Mouse (Mus musculus) limb, embryonic 11.5 days (tissue): ENCODE data around the gene Txnrd3. TPM values are rescaled to one million over a fixed set of nuclear protein-coding genes. Genes with fewer than 3 reads are reported as not detected.
A peak's percentile ranks its signal among the peaks of the same experiment; 100 is the strongest.

Experiments
- ATAC-seq: fragments of 200-750 bp; cut with Nextera tagmentation; 2 replicates; pipeline ENCODE4 v1.8.0; 2017; ENCODE audit warnings: low read depth; ENCODE audit not compliant: insufficient number of reproducible peaks, low FRiP score, low TSS enrichment
- DNase-seq: peaks from one replicate; pipeline ENCODE4 v3.0.0-alpha.2; 2015; ENCODE audit warnings: low spot score
- H3K27ac ChIP-seq: fragments of 300-500 bp; sonication (generic); replicated peaks from 2 replicates; pipeline ENCODE4 v1.5.1; 2014; ENCODE audit warnings: low read depth, mild to moderate bottlenecking, low read length
- H3K27me3 ChIP-seq: fragments of 300-500 bp; sonication (generic); 2 replicates; pipeline ENCODE4 v1.6.1; 2014; ENCODE audit warnings: mild to moderate bottlenecking, low read length, mixed read lengths; ENCODE audit not compliant: control insufficient read depth, insufficient read depth
- H3K36me3 ChIP-seq: fragments of 300-500 bp; sonication (generic); 2 replicates; pipeline ENCODE4 v1.6.1; 2014; ENCODE audit warnings: mild to moderate bottlenecking, low read length, moderate library complexity, mixed read lengths; ENCODE audit not compliant: control insufficient read depth, insufficient read depth
- H3K4me1 ChIP-seq: fragments of 300-500 bp; sonication (generic); 2 replicates; pipeline ENCODE4 v1.6.1; 2014; ENCODE audit warnings: low read length, mixed read lengths; ENCODE audit not compliant: control insufficient read depth, insufficient read depth
- H3K4me2 ChIP-seq: fragments of 300-500 bp; sonication (generic); 2 replicates; pipeline ENCODE4 v1.6.1; 2014; ENCODE audit warnings: low read depth, mild to moderate bottlenecking, moderate library complexity; ENCODE audit not compliant: severe bottlenecking
- H3K4me3 ChIP-seq: fragments of 300-500 bp; sonication (generic); 2 replicates; pipeline ENCODE4 v1.5.1; 2014; ENCODE audit warnings: low read depth, low read length
- H3K9ac ChIP-seq: fragments of 300-500 bp; sonication (generic); 2 replicates; pipeline ENCODE4 v1.6.1; 2014; ENCODE audit warnings: mild to moderate bottlenecking, low read length
- H3K9me3 ChIP-seq: fragments of 300-500 bp; sonication (generic); 2 replicates; pipeline ENCODE4 v1.6.1; 2016; ENCODE audit warnings: low read length; ENCODE audit not compliant: control insufficient read depth
- WGBS: fragments of 180-500 bp; shearing (Covaris S2); extraction: QIAGEN DNeasy Blood & Tissue Kit; methylation state at CpG from one replicate; pipeline ENCODE4 v1.1.7; 2014; 5-methylcytosine and 5-hydroxymethylcytosine counted together
- polyA plus RNA-seq: library from polyadenylated mRNA; unstranded; fragments of >200 nt; fragmentation: Nextera tagmentation; extraction: Ambion mirVana; gene quantifications from 2 replicates; pipeline ENCODE4 v1.2.1, GENCODE M21; 2014

Txnrd3 gene
- polyA plus RNA-seq, 1 experiment from 2014 or later = 9.0 TPM

DNA sequence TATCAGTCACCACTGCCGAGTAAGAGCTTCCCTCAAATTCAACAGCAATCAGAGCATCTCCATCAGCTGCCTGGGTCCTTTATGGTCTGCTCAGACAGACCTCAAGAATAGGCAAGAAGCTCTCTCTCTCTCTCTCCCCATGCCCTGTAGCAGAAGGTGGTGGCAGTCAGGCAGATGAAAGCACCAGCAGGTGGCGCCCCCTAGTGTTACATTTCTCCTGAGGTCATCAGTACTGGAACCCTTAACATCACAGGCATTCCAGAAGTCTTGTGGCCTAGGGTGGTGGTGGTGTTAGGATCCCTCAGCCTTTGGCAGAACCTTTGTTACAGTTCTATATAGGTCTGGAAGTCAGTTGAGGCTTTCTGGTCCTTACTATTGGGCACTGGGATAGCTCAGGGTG, 4.8 kb upstream of the Txnrd3 start:
- WGBS = 38% methylated on average over 2 of the region's 2 CpGs
- Histone ChIP-seq H3K36me3 (no peaks in the 10 kb centered on the region), H3K27me3 (no peaks in the 10 kb centered on the region), H3K9me3 (no peaks in the 10 kb centered on the region), H3K4me1 (no peaks in the 10 kb centered on the region), H3K4me3 (no peak overlapping the region), H3K27ac (no peak overlapping the region), H3K9ac (no peak overlapping the region), H3K4me2 (no peak overlapping the region)
- DNase-seq = peak; percentile 60
- ATAC-seq = no peak

DNA sequence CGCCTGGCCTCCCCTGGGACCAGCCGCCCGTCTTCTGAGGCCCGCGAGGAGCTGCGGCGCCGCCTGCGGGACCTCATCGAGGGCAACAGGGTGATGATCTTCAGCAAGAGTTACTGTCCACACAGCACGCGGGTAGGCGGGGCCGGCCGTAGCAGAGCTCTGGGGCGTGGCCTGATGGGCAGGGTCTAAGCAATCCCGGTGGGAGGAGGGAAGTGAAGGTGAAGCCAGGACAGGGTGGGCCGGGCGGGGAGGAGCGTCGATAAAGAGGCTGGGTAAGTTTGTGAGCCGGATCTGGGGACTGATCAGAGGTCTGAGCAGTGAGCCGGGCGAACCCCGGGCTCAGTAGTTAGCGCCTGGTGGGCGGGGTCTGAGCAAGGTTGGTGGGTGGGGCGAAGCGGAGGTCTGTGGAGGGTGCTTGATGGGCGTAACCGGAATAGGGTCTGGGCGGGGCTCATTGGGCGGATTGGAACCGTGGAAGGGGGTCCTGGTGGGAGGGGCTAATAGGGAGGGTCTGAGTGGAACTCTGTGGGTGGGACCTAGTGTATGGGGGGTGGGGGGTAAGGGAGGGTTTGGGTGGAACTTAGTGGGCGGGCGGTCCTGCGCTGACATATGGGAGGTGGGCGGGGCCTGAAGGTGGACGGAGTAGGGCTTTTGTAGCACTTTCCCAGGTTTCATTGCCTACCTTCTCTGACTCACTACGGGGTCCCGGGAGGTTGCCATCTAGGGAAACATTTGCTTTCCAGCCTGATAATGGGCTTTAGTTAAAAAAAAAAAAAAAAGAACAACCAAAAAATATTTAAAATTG, 685 bp downstream of the Txnrd3 start:
- Histone ChIP-seq H3K4me3 (peak overlapping the region; percentile 59), H3K9me3 (no peaks in the 10 kb centered on the region), H3K27ac (peak overlapping the region; percentile 68), H3K36me3 (no peaks in the 10 kb centered on the region), H3K9ac (peak overlapping the region; percentile 64), H3K4me1 (no peaks in the 10 kb centered on the region), H3K27me3 (no peaks in the 10 kb centered on the region), H3K4me2 (peak overlapping the region; percentile 87)
- under 1% methylated on average over 41 of the region's 41 CpGs for WGBS
- ATAC-seq (peak; percentile 95), DNase-seq (peak; percentile 94)

DNA sequence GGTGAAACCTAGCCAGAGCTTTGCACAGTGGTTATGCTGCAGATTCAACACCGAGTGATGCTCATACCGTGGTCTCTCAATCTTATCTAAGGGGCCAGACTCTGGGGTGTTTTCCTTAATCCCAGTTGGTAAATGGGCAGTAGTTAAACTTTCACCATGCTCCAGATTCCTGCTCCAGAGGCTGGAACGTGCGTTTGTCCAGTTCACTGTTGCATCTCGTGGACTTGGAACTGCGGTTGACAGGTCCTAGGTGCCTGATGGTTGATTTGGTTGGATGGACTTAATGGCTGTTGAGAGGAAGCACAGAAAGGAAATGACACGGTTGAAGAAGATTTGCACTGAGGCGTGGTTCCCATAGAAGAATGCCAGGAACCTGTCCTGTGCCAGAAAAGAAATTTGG, 6.1 kb downstream of the Txnrd3 start:
- DNase-seq = no peak
- no peak overlapping the region for H3K27ac ChIP-seq
- H3K36me3 ChIP-seq = no peaks in the 10 kb centered on the region
- no peak for ATAC-seq
- no peaks in the 10 kb centered on the region for H3K9me3 ChIP-seq
- no peak overlapping the region for H3K4me3 ChIP-seq
- H3K4me2 ChIP-seq = no peak overlapping the region
- H3K27me3 ChIP-seq = no peaks in the 10 kb centered on the region
- H3K4me1 ChIP-seq = no peaks in the 10 kb centered on the region
- H3K9ac ChIP-seq = no peak overlapping the region
- 92% methylated on average over 8 of the region's 8 CpGs for WGBS

DNA sequence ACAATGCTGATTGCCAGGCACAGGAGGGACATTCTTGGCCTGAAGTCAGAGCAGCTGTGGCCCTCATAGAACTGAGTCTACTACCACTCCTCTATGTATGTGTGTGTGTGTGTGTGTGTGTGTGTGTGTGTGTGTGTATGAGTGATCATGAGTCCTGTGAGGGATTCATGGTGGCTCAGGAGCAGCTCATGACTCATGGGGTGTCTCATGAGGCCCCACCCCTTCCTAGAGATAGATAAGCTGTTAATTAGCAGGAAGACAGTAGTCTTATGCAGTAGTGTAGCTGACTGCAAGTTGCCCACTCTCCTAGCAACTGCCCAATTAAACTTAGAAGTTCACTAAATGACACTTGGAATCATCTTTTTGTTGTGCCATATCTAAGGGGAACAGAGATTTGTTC, 8.0 kb downstream of the Txnrd3 start:
- ATAC-seq (no peak), DNase-seq (no peak)
- Histone ChIP-seq H3K9ac (no peak overlapping the region), H3K36me3 (no peaks in the 10 kb centered on the region), H3K27ac (no peak overlapping the region), H3K9me3 (no peaks in the 10 kb centered on the region), H3K27me3 (no peaks in the 10 kb centered on the region), H3K4me2 (no peak overlapping the region), H3K4me3 (no peak overlapping the region), H3K4me1 (no peaks in the 10 kb centered on the region)

DNA sequence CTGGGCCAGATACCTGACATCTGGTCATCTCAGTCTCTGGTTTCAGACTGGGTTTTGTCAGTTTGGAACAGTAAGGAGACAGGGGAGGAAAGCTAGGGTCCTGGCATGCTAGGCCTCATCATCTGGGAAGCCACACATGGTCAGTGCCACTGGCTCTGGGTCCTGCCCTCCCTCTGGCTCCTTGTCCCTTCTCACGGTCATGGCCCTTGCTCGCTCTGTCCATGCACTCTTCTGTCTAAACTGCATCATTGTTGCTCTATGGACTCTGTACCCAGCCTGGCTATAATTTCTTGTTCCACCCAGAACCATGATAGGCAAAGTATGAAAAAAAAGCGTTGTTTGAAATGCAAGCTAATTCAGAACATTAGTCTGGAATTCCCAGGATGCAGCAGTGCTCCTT, 11.2 kb downstream of the Txnrd3 start:
- H3K4me1 ChIP-seq = no peaks in the 10 kb centered on the region
- 92% methylated on average over 3 of the region's 3 CpGs for WGBS
- no peak overlapping the region for H3K9ac ChIP-seq
- no peak overlapping the region for H3K27ac ChIP-seq
- H3K4me2 ChIP-seq = no peak overlapping the region
- DNase-seq (no peak), ATAC-seq (no peak)
- H3K27me3 ChIP-seq = no peaks in the 10 kb centered on the region
- no peak overlapping the region for H3K4me3 ChIP-seq
- H3K36me3 ChIP-seq = no peaks in the 10 kb centered on the region
- no peaks in the 10 kb centered on the region for H3K9me3 ChIP-seq

DNA sequence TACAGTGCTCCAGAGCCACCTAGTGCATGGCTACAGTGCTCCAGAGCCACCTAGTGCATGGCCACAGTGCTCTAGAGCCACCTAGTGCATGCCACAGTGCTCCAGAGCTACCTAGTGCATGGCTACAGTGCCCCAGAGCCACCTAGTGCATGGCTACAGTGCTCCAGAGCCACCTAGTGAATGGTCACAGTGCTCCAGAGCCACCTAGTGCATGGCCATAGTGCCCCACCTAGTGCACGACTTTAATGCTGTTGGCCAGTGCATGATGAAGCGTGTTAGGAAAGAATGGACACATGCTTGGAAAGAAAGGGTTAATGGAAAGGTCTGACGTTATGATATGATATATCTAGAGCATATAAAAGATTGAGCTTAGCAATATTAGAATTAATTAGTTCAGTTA, 14.6 kb downstream of the Txnrd3 start:
- no peak overlapping the region for H3K27ac ChIP-seq
- H3K4me2 ChIP-seq = no peak overlapping the region
- no peaks in the 10 kb centered on the region for H3K27me3 ChIP-seq
- ATAC-seq (no peak), DNase-seq (no peak)
- H3K9ac ChIP-seq = no peak overlapping the region
- H3K4me1 ChIP-seq = no peaks in the 10 kb centered on the region
- 81% methylated on average over 3 of the region's 3 CpGs for WGBS
- H3K4me3 ChIP-seq = no peak overlapping the region
- H3K36me3 ChIP-seq = no peaks in the 10 kb centered on the region
- no peaks in the 10 kb centered on the region for H3K9me3 ChIP-seq

DNA sequence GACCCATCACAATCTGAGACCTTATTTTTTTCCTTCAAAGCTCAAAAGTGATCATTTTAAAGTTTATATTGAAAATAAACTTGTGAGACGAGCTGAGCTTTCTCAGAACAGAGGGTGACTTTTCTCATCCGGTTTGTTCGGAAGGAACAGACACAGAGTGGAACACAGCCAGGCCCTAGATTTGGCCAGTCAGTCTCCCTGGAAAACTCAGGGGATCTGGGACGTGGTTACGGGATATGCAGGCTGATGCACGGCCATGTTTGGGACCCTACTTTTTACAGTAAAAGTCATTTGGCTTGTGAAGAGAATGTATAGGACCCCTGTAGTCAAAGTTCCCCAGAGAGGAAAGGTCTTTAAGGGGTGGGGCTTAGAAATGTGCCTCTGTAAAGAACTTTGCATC, 15.1 kb downstream of the Txnrd3 start:
- no peaks in the 10 kb centered on the region for H3K36me3 ChIP-seq
- ATAC-seq = no peak
- no peaks in the 10 kb centered on the region for H3K9me3 ChIP-seq
- no peaks in the 10 kb centered on the region for H3K27me3 ChIP-seq
- no peak overlapping the region for H3K9ac ChIP-seq
- DNase-seq = no peak
- H3K4me3 ChIP-seq = no peak overlapping the region
- 90% methylated on average over 6 of the region's 6 CpGs for WGBS
- no peaks in the 10 kb centered on the region for H3K4me1 ChIP-seq
- no peak overlapping the region for H3K27ac ChIP-seq
- H3K4me2 ChIP-seq = no peak overlapping the region

DNA sequence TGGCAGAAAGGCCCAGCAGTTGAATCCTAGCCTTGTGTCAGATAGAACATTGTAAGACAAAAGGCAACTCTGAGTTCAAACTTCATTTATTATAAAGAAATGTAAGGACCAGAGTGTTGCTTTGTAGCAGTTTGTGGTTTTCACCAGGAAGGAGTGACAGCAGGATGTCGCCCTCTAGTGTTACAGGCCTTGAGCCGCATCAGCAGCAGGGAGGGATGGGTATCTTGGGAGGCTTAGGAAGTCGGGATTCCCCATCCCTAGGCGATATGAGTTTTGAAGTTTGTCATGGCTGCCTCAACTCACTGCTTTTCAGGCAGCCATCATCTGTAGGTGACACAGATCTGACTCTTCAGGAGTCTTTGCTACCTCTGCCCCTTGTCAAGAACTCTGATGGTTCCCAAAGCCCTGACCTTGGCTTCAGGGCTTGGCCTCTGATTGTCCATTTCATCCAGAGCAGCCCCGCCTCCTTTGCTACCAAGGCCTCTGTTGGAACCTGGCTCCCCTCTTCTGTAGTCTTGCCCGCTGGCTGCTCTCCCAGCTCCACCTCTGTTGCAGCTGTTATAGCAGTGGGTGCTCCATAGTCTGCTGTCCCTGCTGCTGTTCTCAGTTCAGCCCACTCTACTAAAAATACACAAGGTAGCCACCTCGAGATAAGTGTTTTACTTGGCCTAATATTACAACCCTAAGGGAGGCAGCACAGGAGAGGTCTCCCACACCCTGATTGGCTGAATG, 16.1 kb downstream of the Txnrd3 start:
- Histone ChIP-seq H3K27ac (no peak overlapping the region), H3K4me2 (no peak overlapping the region), H3K27me3 (no peaks in the 10 kb centered on the region), H3K4me3 (no peak overlapping the region), H3K9me3 (no peaks in the 10 kb centered on the region), H3K9ac (no peak overlapping the region), H3K4me1 (no peaks in the 10 kb centered on the region), H3K36me3 (no peaks in the 10 kb centered on the region)
- no peak for DNase-seq
- ATAC-seq = no peak
- 40% methylated on average over 7 of the region's 7 CpGs for WGBS
